Comparison of ENCODE assay signal across 17 mouse cellular contexts in the genomic region with DNA sequence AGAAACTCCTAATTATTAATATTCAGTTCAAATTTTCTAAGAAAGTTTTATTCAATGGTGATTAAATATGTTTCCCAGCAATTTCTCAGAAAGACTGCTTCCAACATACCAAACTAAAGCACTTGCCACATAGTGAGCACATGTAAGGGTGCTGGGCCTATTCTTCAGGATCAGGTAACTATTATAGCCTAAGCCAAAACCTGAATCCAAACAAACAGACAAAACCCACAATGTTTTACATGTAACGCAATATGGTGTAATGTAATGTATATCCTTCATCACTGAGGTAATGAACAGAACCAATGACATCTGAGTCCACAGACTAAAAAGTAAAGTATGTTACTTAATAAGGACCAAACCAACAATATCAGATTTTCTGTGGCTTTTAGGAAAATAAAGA.
"Had no signal": no experiment of that assay in that cellular context is flagged by ENCODE, and none has a peak within 500 bp of the region (broad histone marks: within the 10 kb centered on the region; RNA-seq: fewer than 3 reads in every experiment).

No protein-coding gene starts in this region.

- H3K36me3 ChIP-seq: lung, embryonic 15.5 days; midbrain, embryonic 13.5 days; midbrain, embryonic 15.5 days; neural tube, embryonic 12.5 days; stomach, embryonic 15.5 days had no signal

- H3K4me3 ChIP-seq: lung, embryonic 15.5 days; megakaryocyte, embryonic 14.5 days; midbrain, embryonic 13.5 days; midbrain, embryonic 15.5 days; neural tube, embryonic 12.5 days; stomach, embryonic 15.5 days had no signal

- H3K27ac ChIP-seq: lung, embryonic 15.5 days; macrophage; midbrain, embryonic 13.5 days; midbrain, embryonic 15.5 days; neural tube, embryonic 12.5 days; stomach, embryonic 15.5 days; stomach, postnatal 0 days had no signal

- H3K9me3 ChIP-seq: lung, embryonic 15.5 days; megakaryocyte, embryonic 14.5 days; midbrain, embryonic 13.5 days; midbrain, embryonic 15.5 days; neural tube, embryonic 12.5 days; stomach, embryonic 15.5 days had no signal

- H3K27me3 ChIP-seq: lung, embryonic 15.5 days; megakaryocyte, embryonic 14.5 days; midbrain, embryonic 13.5 days; midbrain, embryonic 15.5 days; neural tube, embryonic 12.5 days; stomach, embryonic 15.5 days had no signal

- H3K4me1 ChIP-seq: lung, embryonic 15.5 days; megakaryocyte, embryonic 14.5 days; midbrain, embryonic 15.5 days; neural tube, embryonic 12.5 days; stomach, embryonic 15.5 days had no signal

- H3K4me2 ChIP-seq: lung, embryonic 15.5 days; midbrain, embryonic 11.5 days; midbrain, embryonic 13.5 days; midbrain, embryonic 15.5 days; neural tube, embryonic 12.5 days; stomach, embryonic 15.5 days had no signal

- H3K9ac ChIP-seq: lung, embryonic 15.5 days; midbrain, embryonic 13.5 days; midbrain, embryonic 15.5 days; neural tube, embryonic 12.5 days; stomach, embryonic 15.5 days had no signal

- ATAC-seq: lung, postnatal 0 days; midbrain, embryonic 13.5 days; midbrain, embryonic 15.5 days had no signal

- DNase-seq: lung, adult 2 months; lung, postnatal 14 days; lung, postnatal 36 days; right cerebral cortex, postnatal 14 days; thymus, adult 2 months; thymus, postnatal 25 days; thymus, postnatal 4 days had no signal
